Mouse (Mus musculus): ENCODE measurements around the gene Tmem183a. TPM values are rescaled to one million over a fixed set of nuclear protein-coding genes. Genes with fewer than 3 reads are reported as not detected.

Gene Tmem183a
- polyA plus RNA-seq, 1 experiment: 85.2 TPM

- Histone ChIP-seq H3K4me3 (ENCODE audit: insufficient read depth, poor library complexity, severe bottlenecking) (no peak overlapping the region), H3K79me3 (ENCODE audit: low read depth) (no peaks in the 10 kb centered on the region), H3K79me2 (ENCODE audit: control insufficient read depth, insufficient read depth) (no peaks in the 10 kb centered on the region), H3ac (ENCODE audit: control insufficient read depth, insufficient read length, low read depth) (no peak overlapping the region), H3K36me3 (ENCODE audit: control insufficient read depth, insufficient read depth) (no peaks in the 10 kb centered on the region), H3K27me3 (ENCODE audit: control insufficient read depth, insufficient read depth, insufficient read length) (peaks cover 4% of the 10 kb centered on the region)
- TF ChIP-seq CEBPB (IDR thresholded peaks at IDR 0.05; ENCODE audit: low read depth) (no peak), MYOG (IDR thresholded peaks at IDR 0.05; ENCODE audit: control insufficient read depth, extremely low read depth, insufficient read length) (no peak), MYOD1 (IDR thresholded peaks at IDR 0.05; ENCODE audit: control insufficient read depth, insufficient read length, low read depth) (no peak), FOSL1 (IDR thresholded peaks at IDR 0.05; ENCODE audit: insufficient read depth, low read length, poor library complexity, severe bottlenecking) (no peak), MAX (IDR thresholded peaks at IDR 0.05) (no peak), USF1 (IDR thresholded peaks at IDR 0.05; ENCODE audit: low read depth) (no peak), CTCF (IDR thresholded peaks at IDR 0.05; ENCODE audit: control insufficient read depth, insufficient read depth, insufficient read length) (no peak)
Observed at GRCm38 (mm10) chr1:134316361-134316760, 45.4 kb downstream of the Tmem183a start.

- Histone ChIP-seq H3ac (ENCODE audit: control insufficient read depth, insufficient read length, low read depth) (no peak overlapping the region), H3K79me3 (ENCODE audit: low read depth) (no peaks in the 10 kb centered on the region), H3K79me2 (ENCODE audit: control insufficient read depth, insufficient read depth) (no peaks in the 10 kb centered on the region), H3K27me3 (ENCODE audit: control insufficient read depth, insufficient read depth, insufficient read length) (peaks cover 4% of the 10 kb centered on the region), H3K4me3 (ENCODE audit: insufficient read depth, poor library complexity, severe bottlenecking) (no peak overlapping the region), H3K36me3 (ENCODE audit: control insufficient read depth, insufficient read depth) (no peaks in the 10 kb centered on the region)
- TF ChIP-seq FOSL1 (IDR thresholded peaks at IDR 0.05; ENCODE audit: insufficient read depth, low read length, poor library complexity, severe bottlenecking) (no peak), USF1 (IDR thresholded peaks at IDR 0.05; ENCODE audit: low read depth) (no peak), MAX (IDR thresholded peaks at IDR 0.05) (no peak), MYOD1 (IDR thresholded peaks at IDR 0.05; ENCODE audit: control insufficient read depth, insufficient read length, low read depth) (no peak), CEBPB (IDR thresholded peaks at IDR 0.05; ENCODE audit: low read depth) (no peak), CTCF (IDR thresholded peaks at IDR 0.05; ENCODE audit: control insufficient read depth, insufficient read depth, insufficient read length) (no peak), MYOG (IDR thresholded peaks at IDR 0.05; ENCODE audit: control insufficient read depth, extremely low read depth, insufficient read length) (no peak)
Observed at GRCm38 (mm10) chr1:134315181-134315580, 46.6 kb downstream of the Tmem183a start.

- no peaks in the 10 kb centered on the region for H3K79me2 ChIP-seq (ENCODE audit: control insufficient read depth, insufficient read depth)
Observed at GRCm38 (mm10) chr1:134311760-134312159, 50.0 kb downstream of the Tmem183a start.

GRCm38 (mm10) chr1:134310729-134311128, 51.0 kb downstream of the Tmem183a start:
- H3K36me3 ChIP-seq (ENCODE audit: control insufficient read depth, insufficient read depth): no peaks in the 10 kb centered on the region
- TF ChIP-seq USF1 (IDR thresholded peaks at IDR 0.05; ENCODE audit: low read depth) (no peak), FOSL1 (IDR thresholded peaks at IDR 0.05; ENCODE audit: insufficient read depth, low read length, poor library complexity, severe bottlenecking) (no peak), CTCF (IDR thresholded peaks at IDR 0.05; ENCODE audit: control insufficient read depth, insufficient read depth, insufficient read length) (no peak), MYOG (IDR thresholded peaks at IDR 0.05; ENCODE audit: control insufficient read depth, extremely low read depth, insufficient read length) (no peak), CEBPB (IDR thresholded peaks at IDR 0.05; ENCODE audit: low read depth) (no peak), MYOD1 (IDR thresholded peaks at IDR 0.05; ENCODE audit: control insufficient read depth, insufficient read length, low read depth) (no peak)
- H3K27me3 ChIP-seq (ENCODE audit: control insufficient read depth, insufficient read depth, insufficient read length): no peaks in the 10 kb centered on the region
- no peak overlapping the region for H3ac ChIP-seq (ENCODE audit: control insufficient read depth, insufficient read length, low read depth)
- H3K79me2 ChIP-seq (ENCODE audit: control insufficient read depth, insufficient read depth): no peaks in the 10 kb centered on the region
- no peak overlapping the region for H3K4me3 ChIP-seq (ENCODE audit: insufficient read depth, poor library complexity, severe bottlenecking)
- no peaks in the 10 kb centered on the region for H3K79me3 ChIP-seq (ENCODE audit: low read depth)

More at GRCm38 (mm10) chr1:134311760-134312159, 50.0 kb downstream of the Tmem183a start:
- no peak for TF ChIP-seq FOSL1 (IDR thresholded peaks at IDR 0.05; ENCODE audit: insufficient read depth, low read length, poor library complexity, severe bottlenecking)
- no peak for TF ChIP-seq MAX (IDR thresholded peaks at IDR 0.05)
- no peak for TF ChIP-seq CEBPB (IDR thresholded peaks at IDR 0.05; ENCODE audit: low read depth)
- no peak for TF ChIP-seq MYOD1 (IDR thresholded peaks at IDR 0.05; ENCODE audit: control insufficient read depth, insufficient read length, low read depth)
- TF ChIP-seq CTCF (IDR thresholded peaks at IDR 0.05; ENCODE audit: control insufficient read depth, insufficient read depth, insufficient read length): no peak
- no peak for TF ChIP-seq MYOG (IDR thresholded peaks at IDR 0.05; ENCODE audit: control insufficient read depth, extremely low read depth, insufficient read length)
- TF ChIP-seq USF1 (IDR thresholded peaks at IDR 0.05; ENCODE audit: low read depth): no peak
- Histone ChIP-seq H3ac (ENCODE audit: control insufficient read depth, insufficient read length, low read depth) (no peak overlapping the region), H3K36me3 (ENCODE audit: control insufficient read depth, insufficient read depth) (no peaks in the 10 kb centered on the region), H3K4me3 (ENCODE audit: insufficient read depth, poor library complexity, severe bottlenecking) (no peak overlapping the region), H3K27me3 (ENCODE audit: control insufficient read depth, insufficient read depth, insufficient read length) (no peaks in the 10 kb centered on the region), H3K79me3 (ENCODE audit: low read depth) (no peaks in the 10 kb centered on the region)

- H3K79me3 ChIP-seq (ENCODE audit: low read depth): no peaks in the 10 kb centered on the region
- no peaks in the 10 kb centered on the region for H3K36me3 ChIP-seq (ENCODE audit: control insufficient read depth, insufficient read depth)
- no peaks in the 10 kb centered on the region for H3K79me2 ChIP-seq (ENCODE audit: control insufficient read depth, insufficient read depth)
- H3K4me3 ChIP-seq (ENCODE audit: insufficient read depth, poor library complexity, severe bottlenecking): no peak overlapping the region
- no peak overlapping the region for H3ac ChIP-seq (ENCODE audit: control insufficient read depth, insufficient read length, low read depth)
- no peaks in the 10 kb centered on the region for H3K27me3 ChIP-seq (ENCODE audit: control insufficient read depth, insufficient read depth, insufficient read length)
- TF ChIP-seq CEBPB (IDR thresholded peaks at IDR 0.05; ENCODE audit: low read depth) (no peak), MYOG (IDR thresholded peaks at IDR 0.05; ENCODE audit: control insufficient read depth, extremely low read depth, insufficient read length) (no peak)
Observed at GRCm38 (mm10) chr1:134310291-134310690, 51.5 kb downstream of the Tmem183a start.

- H3K79me3 ChIP-seq (ENCODE audit: low read depth): no peaks in the 10 kb centered on the region
- TF ChIP-seq CEBPB (IDR thresholded peaks at IDR 0.05; ENCODE audit: low read depth): no peak
- TF ChIP-seq MYOD1 (IDR thresholded peaks at IDR 0.05; ENCODE audit: control insufficient read depth, insufficient read length, low read depth): peak; percentile 55
- H3K79me2 ChIP-seq (ENCODE audit: control insufficient read depth, insufficient read depth): no peaks in the 10 kb centered on the region
- H3K27me3 ChIP-seq (ENCODE audit: control insufficient read depth, insufficient read depth, insufficient read length): no peaks in the 10 kb centered on the region
- no peak overlapping the region for H3ac ChIP-seq (ENCODE audit: control insufficient read depth, insufficient read length, low read depth)
- no peaks in the 10 kb centered on the region for H3K36me3 ChIP-seq (ENCODE audit: control insufficient read depth, insufficient read depth)
- H3K4me3 ChIP-seq (ENCODE audit: insufficient read depth, poor library complexity, severe bottlenecking): no peak overlapping the region
Observed at GRCm38 (mm10) chr1:134307409-134307808, 54.4 kb downstream of the Tmem183a start.

Measured in C2C12 (cell line).